Mouse (Mus musculus) liver, embryonic 12.5 days (tissue): ENCODE results near the gene Gm10447. TPM values are rescaled to one million over a fixed set of nuclear protein-coding genes. Genes with fewer than 3 reads are reported as not detected.
A peak's percentile ranks its signal among the peaks of the same experiment; 100 is the strongest.

ENCODE experiments used
- ATAC-seq: fragments of 200-750 bp; cut with Nextera tagmentation; 2 replicates; pipeline ENCODE4 v1.8.0; 2017; ENCODE audit warnings: moderate number of reproducible peaks, mild to moderate bottlenecking, moderate library complexity
- H3K27ac ChIP-seq: fragments of 300-500 bp; sonication (generic); 2 replicates; pipeline ENCODE4 v1.5.1; 2016; ENCODE audit warnings: mild to moderate bottlenecking
- H3K27me3 ChIP-seq: fragments of 300-500 bp; sonication (generic); replicated peaks from 2 replicates; pipeline ENCODE4 v1.6.1; 2016; ENCODE audit warnings: mild to moderate bottlenecking, moderate library complexity
- H3K36me3 ChIP-seq: fragments of 300-500 bp; sonication (generic); 2 replicates; pipeline ENCODE4 v1.6.1; 2016; ENCODE audit warnings: mild to moderate bottlenecking, moderate library complexity
- H3K4me1 ChIP-seq: fragments of 300-500 bp; sonication (generic); 2 replicates; pipeline ENCODE4 v1.6.1; 2016
- H3K4me2 ChIP-seq: fragments of 300-500 bp; sonication (generic); 2 replicates; pipeline ENCODE4 v1.6.1; 2016; ENCODE audit warnings: mild to moderate bottlenecking, moderate library complexity
- H3K4me3 ChIP-seq: fragments of 300-500 bp; sonication (generic); 2 replicates; pipeline ENCODE4 v1.5.1; 2016; ENCODE audit warnings: mild to moderate bottlenecking, moderate library complexity
- H3K9ac ChIP-seq: fragments of 300-500 bp; sonication (generic); 2 replicates; pipeline ENCODE4 v1.6.1; 2016; ENCODE audit warnings: mild to moderate bottlenecking, moderate library complexity
- H3K9me3 ChIP-seq: fragments of 300-500 bp; sonication (generic); replicated peaks from 2 replicates; pipeline ENCODE4 v1.6.1; 2016; ENCODE audit warnings: mild to moderate bottlenecking, moderate library complexity
- WGBS: fragments of 180-500 bp; shearing (Covaris S2); methylation state at CpG from one replicate; pipeline ENCODE4 v1.1.7; 2016; ENCODE audit not compliant: insufficient replicate concordance; 5-methylcytosine and 5-hydroxymethylcytosine counted together
- polyA plus RNA-seq: library from polyadenylated mRNA; unstranded; fragments of >200 nt; fragmentation: Nextera tagmentation; extraction: Ambion mirVana; gene quantifications from 2 replicates; pipeline ENCODE4 v1.2.1, GENCODE M21; 2016

Gm10447 gene
- polyA plus RNA-seq, 1 experiment from 2014 or later, result 0.10 TPM

DNA sequence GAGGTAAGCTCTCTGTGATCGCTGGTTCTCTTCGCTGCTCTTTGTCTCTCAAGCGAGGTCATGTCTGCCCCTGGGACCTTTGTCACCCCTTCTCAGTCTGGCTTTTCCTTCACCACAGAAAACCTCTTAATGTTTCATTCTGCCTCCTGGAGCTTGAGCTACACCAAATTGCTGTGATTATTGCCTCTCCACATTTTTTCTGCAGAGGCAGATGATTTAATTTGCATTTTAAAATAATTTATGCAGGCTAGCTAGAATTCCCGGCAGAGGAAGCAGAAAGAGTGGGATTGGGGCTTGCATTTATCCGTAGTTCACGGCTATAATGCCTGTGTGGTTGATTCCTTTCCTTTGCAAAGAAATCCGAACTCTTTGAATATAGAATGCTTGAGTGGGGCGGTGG is 18.7 kb upstream of the Gm10447 start:
- H3K27me3 ChIP-seq, result peaks cover 95% of the 10 kb centered on the region
- 39% methylated on average over 8 of the region's 8 CpGs for WGBS

DNA sequence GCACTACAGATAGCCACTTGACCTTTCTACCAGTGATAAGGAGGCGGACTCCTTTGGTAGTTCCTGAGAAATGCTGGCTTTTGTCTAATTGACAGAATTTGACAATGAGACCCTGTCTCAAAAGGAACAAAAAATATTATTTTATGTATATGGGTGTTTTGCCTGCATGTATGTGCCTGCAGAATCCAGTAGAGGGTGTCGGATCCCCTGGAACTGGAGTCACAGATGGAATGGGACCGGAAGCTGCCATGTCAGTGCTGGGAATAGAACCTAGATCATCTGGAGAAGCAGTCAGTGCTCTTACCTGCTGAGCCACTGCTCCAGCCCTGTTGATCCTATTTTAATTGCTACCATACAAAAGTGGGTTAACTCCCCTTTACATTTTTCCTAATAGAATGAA is 15.8 kb upstream of the Gm10447 start:
- Histone ChIP-seq H3K4me1 (peaks cover 9% of the 10 kb centered on the region), H3K27me3 (peaks cover 94% of the 10 kb centered on the region), H3K9ac (no peak overlapping the region), H3K27ac (no peak overlapping the region), H3K36me3 (no peaks in the 10 kb centered on the region), H3K4me2 (no peak overlapping the region), H3K4me3 (no peak overlapping the region), H3K9me3 (no peaks in the 10 kb centered on the region)
- no peak for ATAC-seq
- WGBS, result 64% methylated on average over 3 of the region's 3 CpGs

More for the DNA sequence above, 18.7 kb upstream of the Gm10447 start:
- Histone ChIP-seq H3K36me3 (no peaks in the 10 kb centered on the region; the same call in 1 of the 2 replicates), H3K4me3 (no peak overlapping the region), H3K9me3 (no peaks in the 10 kb centered on the region), H3K4me2 (no peak overlapping the region), H3K9ac (no peak overlapping the region), H3K27ac (no peak overlapping the region), H3K4me1 (peaks cover 32% of the 10 kb centered on the region)
- ATAC-seq, result no peak

DNA sequence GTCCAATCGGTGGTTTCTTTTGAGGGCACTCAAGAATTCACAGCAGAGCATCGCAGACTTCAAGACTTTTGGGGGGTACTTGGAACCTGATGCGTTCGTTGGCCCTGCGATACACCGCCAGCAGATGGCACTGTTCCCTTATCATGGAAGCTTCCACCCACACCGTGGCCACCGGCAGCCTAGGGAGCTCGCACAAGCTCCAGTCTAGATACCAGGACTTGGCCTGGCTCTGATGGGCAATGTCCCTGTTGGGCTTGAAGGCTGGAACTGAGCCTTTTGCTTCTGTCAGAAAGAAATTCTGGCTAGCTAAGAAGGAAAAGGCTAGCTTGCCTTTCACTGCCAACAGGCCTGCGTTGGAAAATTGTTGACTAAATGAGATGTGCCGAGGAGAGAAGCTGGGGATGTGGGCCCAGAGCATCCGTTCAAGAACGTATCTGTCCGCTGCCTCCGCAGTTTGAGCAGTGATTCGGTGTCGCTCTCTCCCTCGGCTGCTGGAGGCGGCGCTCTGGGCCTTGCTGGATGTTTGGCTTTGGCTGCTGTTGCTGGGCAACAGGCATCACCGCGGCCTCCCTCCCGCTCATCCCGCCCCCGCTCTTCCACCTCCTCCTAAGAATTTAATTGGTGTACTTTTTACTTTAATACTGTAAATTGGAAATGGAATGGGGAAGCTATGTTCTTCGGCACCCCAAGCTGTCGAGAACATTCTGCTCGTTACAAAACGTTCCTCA is 13.2 kb upstream of the Gm10447 start, which contains the start of gene Gm9837:
TSS of gene Gm9837 (minus strand) at position 512 of the 728 bp plus-strand sequence.
- Histone ChIP-seq H3K4me3 (no peak within 1 kb of the TSS), H3K27me3 (peaks cover 97% of the 10 kb centered on the region), H3K9ac (no peak within 1 kb of the TSS)

DNA sequence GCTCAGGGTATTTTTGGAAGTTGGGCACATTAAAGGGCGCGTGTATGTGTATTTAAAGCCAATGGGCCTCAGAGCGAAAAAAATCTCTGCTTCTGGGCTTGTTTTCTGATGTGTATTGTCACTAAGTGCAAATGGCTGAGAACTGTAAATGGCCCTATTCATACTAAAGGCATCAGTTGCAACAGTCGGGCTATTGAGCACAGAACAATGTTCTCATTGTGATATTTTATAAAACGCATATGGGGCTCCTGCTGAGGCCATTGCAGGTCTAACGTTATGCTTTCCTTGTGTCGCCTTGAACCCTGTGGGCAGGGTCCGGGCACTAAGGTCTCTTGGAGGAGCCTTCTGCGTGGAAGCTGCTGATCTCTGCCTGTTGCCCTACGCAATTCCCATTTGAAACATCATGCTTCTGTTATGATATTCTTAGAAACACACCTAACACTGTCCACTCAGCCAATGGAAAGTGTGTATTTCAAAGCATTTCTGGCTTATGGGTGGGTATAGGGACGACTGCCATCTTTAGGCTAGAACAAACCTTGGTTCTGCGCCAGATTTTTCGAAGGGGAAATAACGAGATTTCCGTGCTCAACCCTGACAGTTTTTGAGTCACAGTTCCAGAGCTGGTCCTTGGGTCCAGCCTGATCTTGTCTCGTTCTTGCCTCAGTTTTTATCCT is 12.5 kb upstream of the Gm10447 start:
- WGBS, result 42% methylated on average over 16 of the region's 16 CpGs
- ATAC-seq, result no peak
- Histone ChIP-seq H3K27me3 (peaks cover 97% of the 10 kb centered on the region), H3K9me3 (no peaks in the 10 kb centered on the region), H3K27ac (no peak overlapping the region), H3K9ac (no peak overlapping the region), H3K4me2 (peak overlapping the region; percentile 41), H3K36me3 (no peaks in the 10 kb centered on the region), H3K4me3 (no peak overlapping the region), H3K4me1 (peaks cover 19% of the 10 kb centered on the region)

More for the DNA sequence above, 13.2 kb upstream of the Gm10447 start, which contains the start of gene Gm9837:
- H3K4me1 ChIP-seq, result peaks cover 19% of the 10 kb centered on the region
- H3K36me3 ChIP-seq, result no peaks in the 10 kb centered on the region
- H3K27ac ChIP-seq, result no peak within 1 kb of the TSS
- H3K9me3 ChIP-seq, result no peaks in the 10 kb centered on the region
- H3K4me2 ChIP-seq, result peak within 1 kb of the TSS; percentile 41
- WGBS, result 7% methylated on average over 29 of the region's 29 CpGs
- ATAC-seq, result peak; percentile 76

DNA sequence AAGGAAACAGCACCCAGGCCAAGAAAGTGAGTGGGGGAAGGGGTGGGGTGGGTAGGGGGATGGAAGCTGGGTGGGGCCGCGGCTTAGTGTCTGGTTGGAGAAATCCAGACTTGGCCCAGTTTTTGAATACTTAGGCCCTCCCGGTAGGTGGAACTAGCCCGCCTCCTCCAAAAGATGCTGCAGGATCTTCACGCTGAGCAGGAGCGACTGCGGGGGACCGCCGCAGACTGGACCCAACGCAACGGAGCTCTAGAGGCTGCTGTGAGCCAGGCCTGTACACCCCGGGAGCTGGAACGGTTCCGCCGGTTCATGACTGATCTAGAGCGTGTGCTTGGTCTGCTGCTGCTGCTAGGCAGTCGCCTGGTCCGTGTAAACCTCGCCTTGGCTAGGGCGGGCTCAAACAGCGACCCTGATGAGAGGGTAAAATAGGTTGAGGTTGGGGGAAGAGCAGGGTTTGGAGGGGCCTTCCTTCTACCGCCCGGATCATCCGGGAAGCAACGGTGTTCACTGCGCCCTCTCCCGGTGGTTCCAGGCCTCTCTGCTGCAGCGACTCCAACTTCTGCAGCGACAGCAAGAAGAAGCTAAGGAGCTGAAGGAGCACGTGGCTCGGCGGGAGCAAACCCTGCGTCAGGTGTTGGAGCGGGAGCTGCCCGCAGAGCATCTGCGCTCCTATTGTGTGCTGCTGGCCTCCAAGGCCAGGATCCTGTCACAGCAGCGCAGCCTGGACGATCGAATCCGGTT is 9.5 kb upstream of the Gm10447 start:
- peaks cover 99% of the 10 kb centered on the region for H3K27me3 ChIP-seq
- H3K4me2 ChIP-seq, result peak overlapping the region; percentile 60
- H3K4me1 ChIP-seq, result peaks cover 44% of the 10 kb centered on the region
- H3K9me3 ChIP-seq, result no peaks in the 10 kb centered on the region
- WGBS, result 8% methylated on average over 40 of the region's 40 CpGs
- H3K36me3 ChIP-seq, result no peaks in the 10 kb centered on the region
- ATAC-seq, result peak; percentile 21; the same call in 1 of the 2 replicates
- H3K9ac ChIP-seq, result no peak overlapping the region
- H3K27ac ChIP-seq, result no peak overlapping the region
- H3K4me3 ChIP-seq, result peak overlapping the region; percentile 19; the same call in 1 of the 2 replicates

DNA sequence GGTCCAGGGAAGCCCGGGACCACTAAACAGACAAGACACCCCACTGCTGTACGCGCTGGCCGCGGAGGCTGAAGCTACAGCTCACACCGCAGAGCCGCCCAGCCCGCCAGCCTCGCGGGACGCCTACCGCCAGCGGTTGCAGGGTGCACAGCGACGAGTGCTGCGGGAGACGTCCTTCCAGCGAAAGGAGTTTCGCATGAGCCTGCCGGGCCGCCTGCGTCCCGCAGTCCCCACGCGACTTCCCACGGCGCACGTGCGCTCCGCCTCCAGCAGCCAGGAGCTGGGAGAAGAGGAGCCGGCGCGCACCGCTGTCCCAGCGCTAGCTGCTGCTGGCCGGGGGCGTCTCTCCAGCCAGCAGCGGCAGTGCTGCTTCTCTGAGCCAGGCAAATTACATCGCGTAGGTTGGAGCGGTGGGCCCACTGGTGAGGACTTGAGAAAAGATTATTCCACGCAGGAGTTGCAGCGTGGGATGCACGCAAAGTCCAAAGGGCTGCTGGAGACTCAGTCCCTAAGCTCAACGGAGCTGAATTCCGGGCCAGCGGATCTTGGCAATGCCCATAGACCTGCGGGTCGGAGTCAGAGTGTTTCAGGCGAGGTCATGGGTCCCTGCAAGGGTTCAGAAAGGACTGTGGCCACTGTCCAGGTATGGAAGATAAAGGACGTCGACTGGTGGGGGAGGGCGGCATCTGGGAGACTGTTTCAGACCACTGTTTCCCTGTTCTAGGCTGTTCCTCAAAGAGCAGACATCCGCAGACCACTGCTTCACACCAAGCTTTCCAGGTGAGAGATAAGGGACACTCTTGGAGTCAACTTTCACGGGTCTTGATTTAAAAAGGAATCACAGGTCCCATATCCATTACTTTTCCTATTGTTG is 6.9 kb upstream of the Gm10447 start:
- Histone ChIP-seq H3K36me3 (no peaks in the 10 kb centered on the region), H3K4me2 (peak overlapping the region; percentile 72), H3K27ac (no peak overlapping the region), H3K9me3 (no peaks in the 10 kb centered on the region), H3K4me3 (peak overlapping the region; percentile 48), H3K27me3 (peaks cover 96% of the 10 kb centered on the region), H3K9ac (peak overlapping the region; percentile 45; the same call in 1 of the 2 replicates), H3K4me1 (peaks cover 42% of the 10 kb centered on the region)
- WGBS, result 6% methylated on average over 55 of the region's 55 CpGs
- no peak for ATAC-seq

DNA sequence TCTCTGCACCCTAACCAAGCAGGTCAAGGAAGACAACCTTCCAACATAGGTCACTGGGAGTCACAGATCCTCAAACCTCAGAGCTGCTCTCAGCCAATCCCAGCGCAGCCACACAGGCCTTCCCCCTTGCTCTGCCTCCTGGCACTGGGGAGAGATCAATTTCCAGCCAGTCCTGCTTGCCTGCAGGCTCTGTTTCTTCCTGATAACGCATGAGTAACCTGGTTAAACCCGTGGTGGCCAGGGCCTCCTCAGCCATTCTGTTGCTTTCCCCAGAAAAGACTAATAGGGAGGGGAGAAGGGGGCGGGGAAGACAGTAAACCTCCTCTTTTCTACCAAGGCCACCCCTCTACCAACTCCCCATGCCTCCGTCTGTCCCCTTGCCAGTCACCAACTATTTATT is 4.8 kb upstream of the Gm10447 start:
- 17% methylated on average over 5 of the region's 5 CpGs for WGBS
- Histone ChIP-seq H3K4me3 (no peak overlapping the region), H3K27me3 (peaks cover 96% of the 10 kb centered on the region), H3K4me1 (peaks cover 47% of the 10 kb centered on the region), H3K9me3 (no peaks in the 10 kb centered on the region), H3K27ac (no peak overlapping the region), H3K4me2 (no peak overlapping the region), H3K36me3 (no peaks in the 10 kb centered on the region), H3K9ac (no peak overlapping the region)
- peak; percentile 45; the same call in 1 of the 2 replicates for ATAC-seq

DNA sequence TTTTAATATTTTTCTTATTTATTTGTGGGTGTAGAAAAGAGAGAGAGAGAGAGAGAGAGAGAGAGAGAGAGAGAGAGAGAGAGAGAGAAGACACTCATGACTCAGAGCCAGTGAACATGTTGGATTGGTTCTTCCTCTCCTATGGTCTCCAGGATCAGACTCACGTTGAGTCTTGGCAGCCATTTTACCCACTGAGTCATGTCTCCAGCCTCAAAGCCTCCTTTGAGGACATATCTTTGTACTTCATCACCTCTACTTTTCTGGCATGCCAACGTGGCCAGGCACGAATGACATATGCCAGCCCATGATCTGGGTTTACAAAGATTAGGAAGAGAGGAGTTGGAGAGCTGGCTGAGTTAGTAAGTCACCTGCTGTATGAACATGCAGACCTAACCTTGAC is 3.3 kb upstream of the Gm10447 start:
- Histone ChIP-seq H3K4me2 (no peak overlapping the region), H3K4me1 (peaks cover 45% of the 10 kb centered on the region), H3K9me3 (no peaks in the 10 kb centered on the region), H3K27ac (no peak overlapping the region), H3K9ac (no peak overlapping the region), H3K36me3 (no peaks in the 10 kb centered on the region), H3K4me3 (no peak overlapping the region), H3K27me3 (peaks cover 96% of the 10 kb centered on the region)
- WGBS, result 66% methylated on average over 3 of the region's 3 CpGs
- no peak for ATAC-seq

DNA sequence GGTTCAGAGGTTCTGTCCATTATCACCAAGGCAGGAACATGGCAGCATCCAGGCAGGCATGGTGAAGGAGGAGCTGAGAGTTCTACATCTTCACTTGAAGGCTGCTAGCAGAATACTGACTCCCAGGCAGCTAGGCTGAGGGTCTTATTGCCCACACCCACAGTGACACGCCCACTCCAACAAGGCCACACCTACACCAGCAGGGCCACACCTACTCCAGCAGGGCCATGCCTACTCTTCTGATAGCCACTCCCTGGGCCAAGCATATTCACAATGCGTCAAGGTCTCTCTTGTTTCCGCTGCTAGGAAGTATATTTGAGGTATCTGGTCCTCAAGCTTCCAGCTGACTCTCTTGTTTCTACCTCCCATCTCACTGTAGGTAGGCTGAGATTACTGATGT is 2.1 kb upstream of the Gm10447 start:
- Histone ChIP-seq H3K27ac (no peak overlapping the region), H3K4me3 (no peak overlapping the region), H3K36me3 (no peaks in the 10 kb centered on the region), H3K27me3 (peaks cover 94% of the 10 kb centered on the region), H3K9me3 (no peaks in the 10 kb centered on the region), H3K4me1 (peaks cover 45% of the 10 kb centered on the region), H3K4me2 (no peak overlapping the region), H3K9ac (no peak overlapping the region)
- WGBS, result 50% methylated on average over 3 of the region's 3 CpGs
- no peak for ATAC-seq

DNA sequence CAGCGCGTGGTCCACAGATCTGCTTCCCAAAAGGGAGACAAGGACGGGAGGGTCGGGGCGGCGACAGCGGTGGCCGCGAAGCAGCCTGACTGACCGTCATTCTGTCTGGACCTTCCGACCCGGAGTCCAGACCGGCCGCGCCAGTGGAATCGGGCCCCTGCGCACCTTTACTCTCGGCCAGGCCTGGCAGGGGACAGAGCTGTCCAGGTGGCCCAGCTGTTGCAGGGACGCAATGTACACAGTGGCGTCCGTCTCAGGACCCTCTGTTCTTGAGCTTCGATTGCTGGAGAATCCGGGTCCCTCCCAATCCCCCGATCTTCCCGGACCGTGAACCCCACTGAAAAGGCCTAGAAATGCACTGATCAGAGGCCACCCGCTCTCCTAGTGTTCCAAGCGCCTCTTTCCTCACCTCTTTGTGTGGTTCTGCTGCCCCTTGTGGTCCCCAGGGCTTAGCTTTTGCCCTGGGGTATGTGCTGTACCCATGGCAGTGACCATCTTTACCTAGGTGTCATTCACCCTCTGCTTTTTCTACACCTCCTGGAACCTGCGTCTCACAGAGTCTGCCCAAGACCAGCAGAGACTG is 553 bp upstream of the Gm10447 start:
- peaks cover 84% of the 10 kb centered on the region for H3K27me3 ChIP-seq
- no peaks in the 10 kb centered on the region for H3K9me3 ChIP-seq
- H3K4me1 ChIP-seq, result peaks cover 30% of the 10 kb centered on the region
- ATAC-seq, result peak; percentile 45
- peak overlapping the region; percentile 38; the same call in 1 of the 2 replicates for H3K27ac ChIP-seq
- no peaks in the 10 kb centered on the region for H3K36me3 ChIP-seq
- peak overlapping the region; percentile 58 for H3K4me3 ChIP-seq
- WGBS, result 5% methylated on average over 29 of the region's 29 CpGs
- H3K9ac ChIP-seq, result peak overlapping the region; percentile 55
- H3K4me2 ChIP-seq, result peak overlapping the region; percentile 78

DNA sequence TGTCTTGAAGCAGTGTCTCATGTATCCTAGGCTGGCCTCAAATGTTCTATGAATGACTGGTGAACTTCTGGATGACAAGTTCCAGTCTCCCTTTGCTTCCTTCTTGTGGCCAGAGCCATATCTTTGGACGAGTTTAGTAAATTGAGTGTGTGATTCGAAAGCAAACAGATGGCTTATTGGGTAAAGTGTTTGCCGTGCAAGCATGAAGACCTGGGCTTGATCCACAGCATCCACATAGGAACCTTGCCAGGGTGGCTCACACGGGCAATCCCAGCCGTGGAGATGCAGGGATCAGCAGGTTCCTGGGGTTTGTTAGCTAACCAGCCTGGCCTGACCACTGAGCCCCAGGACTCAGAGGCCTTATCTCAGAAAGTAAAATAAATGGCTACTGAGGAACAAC is 3.9 kb downstream of the Gm10447 start:
- H3K4me1 ChIP-seq, result peaks cover 22% of the 10 kb centered on the region
- no peak for ATAC-seq
- WGBS, result 51% methylated on average over 5 of the region's 5 CpGs
- H3K4me2 ChIP-seq, result no peak overlapping the region
- H3K4me3 ChIP-seq, result no peak overlapping the region
- no peaks in the 10 kb centered on the region for H3K36me3 ChIP-seq
- no peak overlapping the region for H3K27ac ChIP-seq
- peaks cover 80% of the 10 kb centered on the region for H3K27me3 ChIP-seq
- no peaks in the 10 kb centered on the region for H3K9me3 ChIP-seq
- no peak overlapping the region for H3K9ac ChIP-seq
